Mouse (Mus musculus) Muller cell, postnatal 12 days (primary cell): ENCODE results near the gene Hectd1.

Experiments
- DNase-seq: peaks from one replicate; pipeline ENCODE4 v3.0.0-alpha.2; 2015; ENCODE audit errors: inconsistent ontology term

Hectd1 gene

DNA sequence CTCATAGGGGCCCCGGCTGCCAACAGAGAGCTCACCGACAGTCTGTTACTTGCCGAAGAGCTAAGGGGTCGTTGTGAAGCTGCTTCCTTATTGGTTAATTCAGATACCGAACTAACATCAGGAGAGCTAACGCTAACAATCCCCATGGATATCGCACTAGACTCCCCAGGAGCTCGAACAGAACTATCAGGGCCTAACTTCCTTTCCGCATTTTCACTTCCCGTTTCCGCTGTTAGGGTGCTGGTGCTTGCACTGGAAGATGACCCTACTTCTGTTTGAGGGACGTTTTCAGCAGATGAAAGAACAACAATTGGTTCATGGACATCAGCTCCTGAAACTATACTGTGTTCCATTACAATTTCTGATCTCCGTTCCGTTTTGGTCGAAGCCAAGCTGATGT, 60.6 kb downstream of the Hectd1 start:
- DNase-seq, result no peak

DNA sequence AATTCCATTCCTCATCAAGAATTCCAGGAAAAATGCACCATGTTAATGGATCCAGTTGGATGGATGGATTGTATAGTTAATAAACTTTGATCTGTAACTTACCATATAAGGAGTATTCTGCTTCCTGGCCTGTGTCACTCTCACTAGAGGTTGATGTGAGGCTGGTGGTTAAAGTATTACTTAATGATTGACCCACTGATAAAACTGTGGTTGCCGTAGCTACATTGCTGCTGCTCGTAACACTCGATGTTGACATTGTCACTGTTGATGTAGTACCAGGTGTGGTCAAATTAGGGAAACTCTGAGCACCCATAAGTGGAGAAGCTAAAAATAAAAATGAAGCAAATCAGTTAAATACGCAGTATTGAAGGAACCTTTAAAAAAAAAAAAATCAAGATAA, 61.9 kb downstream of the Hectd1 start:
- no peak for DNase-seq

DNA sequence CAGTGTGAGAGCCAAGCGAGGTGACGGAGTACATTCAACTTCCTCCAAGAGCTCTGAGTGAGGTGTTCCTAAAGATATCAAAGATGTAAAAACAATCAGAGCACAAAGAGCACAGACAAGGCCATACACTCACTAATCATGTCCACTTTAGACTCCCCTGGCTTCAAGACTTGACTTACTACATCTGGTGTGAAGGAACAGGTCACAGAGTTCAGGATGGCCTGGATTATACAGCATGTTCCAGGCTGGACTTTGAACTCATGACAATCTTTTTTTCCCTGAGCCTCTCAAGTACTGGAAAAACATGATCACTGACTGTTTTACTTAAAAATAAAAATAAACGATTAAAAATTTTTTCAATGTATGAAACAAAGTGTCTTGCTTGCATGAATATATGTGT, 70.0 kb downstream of the Hectd1 start:
- no peak for DNase-seq

DNA sequence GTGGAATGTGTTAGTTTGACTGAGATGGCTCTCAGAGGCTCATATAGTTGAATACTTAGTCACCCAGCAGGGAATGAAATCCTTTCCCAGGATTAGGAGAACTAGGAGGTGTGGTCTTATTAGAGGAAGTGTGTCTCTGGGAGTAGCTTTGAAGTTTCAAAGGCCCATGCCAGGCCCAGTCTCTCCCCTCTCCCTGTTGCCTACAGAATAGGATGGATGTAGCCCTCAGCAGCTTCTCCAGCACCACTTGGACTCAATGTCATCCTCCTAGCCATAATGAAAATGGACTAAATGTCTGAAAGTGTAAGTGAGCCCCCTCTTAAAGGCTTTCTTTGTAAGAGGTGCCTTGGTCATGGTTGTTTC, 72.8 kb downstream of the Hectd1 start:
- DNase-seq, result no peak

DNA sequence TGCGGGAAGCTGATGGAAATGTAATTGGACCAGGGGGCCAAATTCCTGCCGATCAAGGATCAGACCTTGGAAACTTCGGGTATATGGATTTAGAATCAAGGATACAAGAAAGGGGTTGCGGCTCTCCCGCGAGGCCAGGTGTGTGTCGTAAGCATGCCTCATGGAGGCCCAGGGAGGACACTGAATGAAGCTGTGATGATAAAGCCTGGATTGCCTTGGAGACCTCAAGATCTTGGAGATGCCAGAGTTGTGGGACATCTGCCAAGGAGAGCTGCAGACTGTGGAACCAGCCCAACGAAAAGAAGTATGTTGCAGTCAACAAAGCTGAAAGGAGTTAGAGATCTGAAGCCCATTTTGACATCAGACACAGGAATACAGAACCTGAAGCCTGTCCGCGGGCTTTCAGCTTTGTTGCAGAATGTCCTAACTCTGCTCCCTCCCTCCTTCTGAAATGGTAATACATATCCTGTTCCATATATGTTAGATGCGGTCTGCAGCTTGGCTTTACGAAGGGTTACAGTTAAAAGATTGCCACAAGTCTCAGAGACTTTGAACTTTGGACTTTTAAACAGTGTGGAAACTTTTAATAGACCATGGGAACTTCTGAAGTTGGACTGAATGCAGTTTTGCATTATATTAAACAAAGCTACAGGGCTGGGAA, 73.3 kb downstream of the Hectd1 start:
- no peak for DNase-seq

DNA sequence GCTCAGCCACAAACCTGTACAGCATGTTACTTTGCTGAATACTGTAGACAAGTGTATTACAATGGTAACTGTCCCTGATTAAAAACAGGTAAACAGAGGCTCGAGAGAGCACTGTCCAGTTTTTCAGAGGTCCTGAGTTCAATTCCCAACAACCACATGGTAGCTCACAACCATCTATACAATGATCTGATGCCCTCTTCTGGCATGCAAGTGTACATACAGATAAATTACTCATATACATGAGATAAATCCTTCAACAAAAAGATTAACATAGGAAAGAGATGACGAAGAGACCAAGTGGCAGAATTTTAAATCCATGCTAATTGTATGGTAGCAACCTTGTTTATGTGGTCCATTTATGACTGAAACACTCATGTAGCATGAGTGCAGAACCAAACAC, 82.0 kb downstream of the Hectd1 start:
- DNase-seq, result no peak

DNA sequence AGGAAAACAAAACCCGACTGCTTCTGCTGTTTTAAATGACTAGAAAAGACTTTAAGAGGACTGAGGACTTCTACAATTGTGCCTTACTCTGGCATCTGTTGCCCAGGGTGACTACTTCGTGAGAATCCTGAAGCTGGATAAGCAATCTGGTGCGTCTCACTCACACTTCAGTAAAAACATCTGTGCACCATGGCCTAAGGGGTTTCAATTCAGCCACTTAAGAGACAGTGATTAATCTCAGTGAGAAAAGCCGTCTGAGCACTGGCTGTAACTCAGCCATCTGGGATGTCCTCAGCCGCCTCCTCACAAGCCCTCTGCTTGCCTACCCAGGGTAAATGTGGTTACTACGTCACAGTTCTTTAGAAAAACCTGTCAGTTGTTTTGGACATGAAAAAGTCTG, 84.4 kb downstream of the Hectd1 start:
- no peak for DNase-seq

DNA sequence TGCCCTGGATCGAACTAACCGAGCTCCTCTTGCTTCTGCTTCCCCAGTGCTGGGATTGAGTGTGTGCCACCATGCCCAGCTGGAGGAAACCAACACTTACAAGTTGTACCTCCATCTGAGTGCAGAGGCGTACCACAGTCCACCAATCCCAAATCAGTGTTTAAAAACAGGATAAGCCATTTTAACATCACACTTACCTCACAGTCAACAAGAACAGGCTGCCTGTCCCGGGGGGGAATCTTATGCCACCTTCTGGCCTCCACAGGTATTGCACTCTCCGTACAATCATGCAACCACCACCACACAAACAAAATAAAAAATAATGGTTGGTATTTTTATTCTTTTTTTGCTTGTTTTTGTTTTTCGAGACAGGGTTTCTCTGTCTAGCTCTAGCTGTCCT, 87.6 kb downstream of the Hectd1 start:
- DNase-seq, result no peak

DNA sequence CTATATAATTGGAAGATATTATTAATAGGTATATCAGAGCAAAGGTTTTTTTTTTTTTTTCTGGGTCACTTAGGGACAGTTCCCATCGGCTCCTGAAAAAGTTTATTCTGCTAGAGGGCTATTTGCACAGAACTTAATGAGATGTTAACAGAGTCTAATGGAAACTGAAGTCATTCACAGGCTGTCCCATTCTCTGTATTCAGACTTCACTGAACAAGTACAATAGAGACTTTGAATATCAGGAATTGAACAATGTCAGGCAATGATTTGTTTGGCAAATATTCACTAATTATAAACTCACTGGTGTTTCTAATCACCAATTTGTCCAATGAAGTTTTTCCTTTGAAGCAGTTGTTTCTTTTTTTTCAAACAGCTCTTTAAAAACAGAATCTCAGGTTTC, 92.5 kb downstream of the Hectd1 start:
- DNase-seq, result peak; percentile 99

DNA sequence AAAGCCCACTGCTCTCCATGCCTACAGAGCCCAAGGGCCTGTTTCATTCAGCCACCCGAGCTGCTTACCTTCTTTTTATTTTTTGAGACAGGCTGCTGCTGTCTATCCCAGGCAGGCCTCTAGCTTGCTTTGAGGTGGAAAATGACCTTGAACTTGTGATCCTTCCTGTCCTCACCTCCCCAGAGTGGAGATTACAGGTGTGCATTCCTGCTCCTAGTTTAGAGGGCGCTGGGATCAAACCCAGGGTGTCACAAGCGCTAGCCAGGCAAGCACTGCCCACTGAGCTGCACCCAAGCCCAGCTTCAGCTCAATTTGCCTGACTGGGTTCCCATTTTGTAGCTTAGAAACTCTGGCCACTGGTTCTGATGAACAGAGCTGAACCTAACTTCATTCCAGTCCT, 93.0 kb downstream of the Hectd1 start:
- DNase-seq, result no peak

DNA sequence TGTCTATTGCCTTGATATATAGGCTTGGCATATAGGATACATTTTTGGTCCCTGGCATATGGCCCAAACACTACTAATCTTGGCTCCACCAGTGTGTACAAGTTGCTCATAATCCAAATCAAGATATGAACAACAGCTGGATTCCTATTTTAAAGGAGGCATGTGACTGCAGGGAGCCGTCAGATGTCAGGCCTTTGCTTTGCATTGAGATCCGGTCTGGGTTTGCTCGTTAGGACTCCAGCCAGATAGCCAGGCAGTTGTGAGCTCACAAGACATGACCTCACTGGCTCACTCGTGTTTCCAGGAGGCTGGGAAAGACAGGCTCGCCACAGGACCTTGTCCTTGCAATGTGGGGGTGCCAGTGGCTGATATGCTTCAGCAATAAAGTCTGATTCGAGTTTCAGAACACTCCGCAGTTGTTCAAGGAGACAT, 93.5 kb downstream of the Hectd1 start:
- DNase-seq, result peak; percentile 52

DNA sequence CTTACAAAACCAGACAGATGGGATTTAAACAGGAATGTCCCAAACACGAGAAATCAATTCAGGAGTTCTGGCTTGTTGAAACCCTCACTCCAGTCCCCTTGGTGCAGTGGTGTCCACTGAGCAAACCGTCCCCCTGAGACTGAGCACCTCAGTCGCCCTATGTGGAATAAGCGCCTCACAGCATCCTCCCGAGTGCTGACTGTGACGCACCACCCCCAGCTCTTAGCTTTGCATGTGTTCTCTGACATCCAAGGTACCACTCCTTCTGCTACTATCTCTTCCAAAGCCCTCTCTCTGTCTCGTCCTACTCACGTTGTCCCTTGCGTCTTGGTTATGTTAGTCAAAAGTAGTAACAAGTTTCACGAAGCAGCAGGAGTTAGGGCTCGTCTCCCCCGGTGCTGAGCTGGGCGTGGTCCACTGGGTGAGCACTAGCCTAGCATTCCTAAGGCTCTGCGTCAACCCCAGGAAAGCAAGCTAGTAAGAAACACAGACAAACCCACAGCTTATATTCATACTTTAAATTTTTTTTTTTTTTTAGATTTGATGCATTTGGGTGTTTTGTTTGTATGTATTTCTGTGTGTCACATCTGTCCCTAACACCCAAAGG, 94.6 kb downstream of the Hectd1 start:
- DNase-seq, result no peak

DNA sequence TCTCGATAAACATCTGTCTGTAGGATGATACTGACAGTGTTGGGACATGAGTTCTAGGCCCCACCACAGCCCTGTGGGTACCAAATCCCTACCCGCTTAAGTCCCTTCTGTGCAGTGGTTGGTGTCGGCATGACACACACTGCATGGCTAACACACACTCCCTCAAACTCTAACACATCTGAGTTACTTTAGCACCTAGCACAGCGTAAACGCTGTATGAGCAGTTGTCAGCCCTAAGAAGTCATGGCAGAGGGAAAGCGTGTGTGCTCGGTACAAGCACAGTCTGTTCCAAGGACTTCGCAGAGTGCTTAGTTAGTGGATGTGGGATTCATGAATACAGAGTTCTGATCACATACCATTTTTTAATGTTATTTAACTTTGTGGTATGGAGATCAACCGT, 99.5 kb downstream of the Hectd1 start:
- no peak for DNase-seq

DNA sequence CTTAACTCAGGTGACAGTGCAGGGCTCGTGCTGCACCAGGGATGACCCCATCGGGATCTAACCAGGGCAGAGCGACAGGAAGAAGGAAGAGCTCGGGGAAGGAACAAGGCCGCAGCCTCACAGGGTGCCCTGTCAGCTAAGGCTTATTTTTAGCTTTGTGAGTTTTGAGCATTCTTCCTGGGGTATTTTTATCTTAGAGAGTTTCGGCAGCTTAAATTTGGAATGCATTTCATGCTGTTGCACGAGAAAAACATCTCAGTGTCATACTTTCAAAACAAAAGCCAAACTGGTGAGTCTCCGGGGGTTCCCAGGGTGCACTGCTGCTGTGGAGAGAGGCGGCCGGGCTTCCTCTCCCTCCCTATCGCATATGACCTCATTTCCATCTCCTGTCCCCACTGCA, 100.3 kb downstream of the Hectd1 start:
- peak; percentile 52 for DNase-seq

DNA sequence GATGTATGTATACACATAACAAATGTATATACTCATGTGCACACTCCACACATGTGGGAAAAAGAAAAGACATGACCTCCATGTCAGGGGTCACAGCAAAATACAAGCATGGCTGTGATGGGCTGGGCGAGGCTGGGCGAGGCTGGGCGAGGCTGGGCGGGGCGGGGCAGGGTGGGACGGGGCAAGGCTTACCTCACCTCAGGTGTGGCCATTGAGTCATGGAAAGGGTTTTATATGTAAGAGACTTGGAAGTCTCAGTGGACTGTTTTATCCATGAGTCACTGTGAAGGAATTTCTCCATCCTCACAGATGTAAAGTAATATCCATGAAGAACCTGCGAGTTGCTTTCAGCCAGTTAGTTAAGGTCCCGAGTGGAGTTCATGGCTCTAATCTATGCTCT, 107.5 kb downstream of the Hectd1 start:
- DNase-seq, result no peak

DNA sequence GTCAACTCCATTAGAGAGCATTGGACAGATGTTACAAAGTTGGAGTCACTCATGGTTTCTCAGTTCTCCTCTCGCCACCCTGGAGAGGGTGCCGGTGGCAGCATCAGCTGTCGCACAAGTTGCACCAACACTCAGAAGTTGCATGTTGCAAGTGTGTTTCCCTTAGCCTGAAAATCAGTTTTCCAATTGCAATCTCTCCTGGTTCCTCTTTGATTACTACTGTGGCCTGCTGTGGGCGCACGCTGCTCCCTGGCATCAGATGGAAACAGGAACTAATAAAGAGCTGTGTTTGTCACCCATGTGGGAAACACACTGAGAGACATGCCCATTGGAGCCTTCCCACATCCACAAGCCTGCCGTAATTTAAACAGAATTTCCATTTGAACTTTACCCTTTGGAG, 110.7 kb downstream of the Hectd1 start:
- DNase-seq, result no peak

DNA sequence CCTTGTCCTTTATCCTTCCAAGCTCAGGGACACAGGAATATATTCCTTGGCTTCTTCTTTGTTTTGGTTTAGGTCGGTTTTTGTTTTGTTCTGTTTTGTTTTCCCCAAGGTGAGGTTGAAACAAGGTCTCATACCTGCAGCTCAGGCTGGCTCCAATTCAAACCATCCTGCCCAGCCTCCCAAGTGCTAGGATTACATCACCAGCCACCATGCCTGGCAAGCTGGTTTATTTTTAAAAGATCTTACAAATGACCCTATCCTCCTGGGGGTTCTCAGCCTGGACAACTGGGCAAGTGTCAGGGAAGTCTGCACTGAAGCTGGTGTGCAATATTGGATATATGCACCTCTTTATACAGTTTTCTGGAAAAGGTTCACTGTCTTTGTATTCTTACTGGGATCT, 116.7 kb downstream of the Hectd1 start:
- DNase-seq, result no peak

DNA sequence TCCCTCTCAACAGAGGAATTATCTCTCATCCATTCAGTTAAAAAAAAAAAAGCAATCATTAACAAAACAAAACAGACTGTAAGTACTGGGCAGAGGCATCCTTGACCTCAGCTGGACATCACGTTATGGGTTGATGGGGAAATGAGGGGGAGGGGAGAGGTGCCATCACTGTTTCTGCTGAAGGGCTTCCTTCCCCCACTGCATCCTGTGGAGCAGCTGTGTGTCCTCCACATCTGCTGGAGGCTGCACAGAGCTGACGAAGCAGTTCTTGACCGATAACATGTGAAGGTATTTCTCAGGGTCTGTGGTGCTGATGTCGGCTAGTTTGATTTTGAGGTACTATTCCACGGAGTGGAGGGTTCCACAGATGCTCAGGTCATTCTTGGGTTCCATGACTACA, 119.2 kb downstream of the Hectd1 start:
- DNase-seq, result no peak

DNA sequence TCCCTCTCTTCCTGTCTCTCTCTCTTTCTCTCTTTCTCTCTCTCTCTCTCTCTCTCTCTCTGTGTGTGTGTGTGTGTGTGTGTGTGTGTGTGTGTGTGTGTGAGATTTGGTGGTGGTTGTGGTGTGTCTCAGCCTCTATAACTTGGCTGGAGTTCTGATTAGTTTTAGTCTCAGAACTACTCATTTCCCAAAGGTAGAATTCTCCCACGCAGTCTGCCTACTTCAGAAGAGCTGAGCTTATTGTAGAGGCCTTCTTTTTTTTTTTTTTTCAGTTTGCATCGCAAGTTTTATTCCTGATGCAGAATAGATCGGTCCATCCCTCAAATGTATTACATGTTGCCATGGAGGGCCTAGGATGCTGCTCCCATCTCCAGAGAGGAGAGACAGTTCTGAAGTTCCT, 119.6 kb downstream of the Hectd1 start:
- no peak for DNase-seq

DNA sequence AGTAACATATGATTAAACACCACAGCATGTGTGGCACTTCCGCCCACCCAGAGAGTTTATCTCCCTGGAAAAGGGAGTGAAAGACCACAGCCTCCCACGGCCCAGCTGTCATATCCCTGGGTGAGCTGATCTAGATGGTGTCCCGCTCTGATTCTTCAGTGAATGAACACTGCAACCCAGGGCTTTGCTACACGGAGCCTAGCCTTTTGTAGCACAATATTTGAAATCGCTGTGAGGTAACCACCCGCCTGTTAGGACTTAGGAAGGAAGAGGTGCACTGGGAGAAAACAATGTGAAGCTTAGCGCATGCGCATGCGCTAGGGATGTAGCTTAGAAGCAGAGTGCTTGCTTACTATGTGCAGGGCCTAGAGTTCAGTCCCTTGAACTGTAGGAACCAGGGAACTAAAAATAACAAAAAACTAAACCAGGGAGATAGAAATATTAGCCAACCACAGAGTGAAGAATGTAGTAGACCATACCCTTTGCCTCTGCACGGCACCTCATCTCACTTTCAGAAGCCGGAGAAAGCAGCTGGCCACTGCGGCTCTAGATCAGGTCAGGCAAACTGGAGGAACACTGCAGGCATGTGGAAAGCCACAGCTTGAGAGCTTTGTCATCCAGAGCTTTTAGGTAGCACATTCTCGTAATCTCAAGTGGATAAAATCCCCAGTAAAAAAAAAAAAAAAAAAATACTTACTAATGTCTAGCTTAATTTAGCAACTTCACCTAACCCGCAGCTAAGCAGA, 120.2 kb downstream of the Hectd1 start:
- DNase-seq, result no peak

DNA sequence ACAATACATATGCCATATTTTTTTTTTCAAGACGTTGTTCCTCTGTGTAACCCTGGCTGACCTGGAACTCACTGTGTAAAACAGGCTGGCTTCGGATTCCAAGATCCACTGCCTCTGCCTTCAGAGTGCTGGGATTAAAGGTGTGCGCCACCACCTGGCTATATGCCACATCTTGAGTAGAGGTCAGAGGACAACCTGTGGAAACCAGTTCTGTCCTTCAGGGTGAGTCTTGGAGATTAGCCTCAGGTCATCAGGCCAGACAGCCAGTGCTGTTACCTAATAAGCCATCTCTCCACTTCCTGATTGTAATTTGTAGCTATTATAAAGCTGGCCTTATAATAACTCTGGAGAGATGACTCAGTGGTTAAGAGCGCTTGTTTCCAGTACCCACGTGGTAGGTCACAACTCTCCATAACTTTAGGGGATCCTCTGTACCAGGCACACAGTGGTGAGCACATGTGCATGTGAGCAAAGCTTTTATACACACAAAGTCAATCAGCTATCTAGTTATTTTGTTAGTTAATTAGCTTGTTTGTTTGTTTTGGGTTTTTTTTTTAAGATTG, 122.6 kb downstream of the Hectd1 start:
- no peak for DNase-seq

DNA sequence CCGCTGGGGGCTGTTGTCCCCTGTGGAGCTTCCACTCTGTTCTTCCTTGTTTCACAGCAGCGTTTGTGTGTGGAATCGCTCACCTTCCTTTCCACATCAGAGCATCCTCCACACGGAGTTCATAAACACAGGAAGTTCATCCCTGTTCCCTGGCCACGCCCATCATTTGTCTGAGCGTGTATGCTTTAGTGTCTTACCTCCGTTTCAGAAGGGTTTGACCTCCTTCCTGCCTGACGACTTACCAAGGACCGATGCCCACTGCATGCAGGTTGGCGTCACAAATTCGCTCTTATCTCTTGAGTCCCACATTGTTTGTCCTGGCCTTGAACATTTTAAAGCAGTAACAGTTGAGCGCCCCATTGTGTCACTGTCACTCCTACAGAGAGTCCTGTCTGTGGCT, 123.6 kb downstream of the Hectd1 start:
- DNase-seq, result no peak

DNA sequence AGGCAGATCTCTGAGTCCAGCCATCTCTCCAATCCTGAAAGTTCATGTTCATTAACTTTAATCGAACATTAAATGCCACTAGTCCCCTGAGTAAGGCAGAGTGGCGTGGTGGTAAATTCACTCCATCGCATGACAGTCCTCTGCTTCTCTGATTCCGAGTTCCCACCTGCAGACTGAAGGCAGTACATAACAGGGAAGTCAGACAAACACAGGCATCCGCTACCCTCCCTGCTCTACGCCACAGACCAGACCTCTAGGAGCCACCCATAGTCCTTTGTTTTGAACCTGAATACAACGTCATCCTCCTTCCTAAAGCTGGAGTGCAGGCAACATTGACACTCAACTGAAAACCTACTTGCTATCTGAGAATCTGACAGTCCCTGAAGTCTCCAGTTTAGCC, 124.8 kb downstream of the Hectd1 start:
- DNase-seq, result no peak
